Mouse (Mus musculus) liver, adult 2 months (tissue): ENCODE results near the gene Adgrd1. TPM values are rescaled to one million over a fixed set of nuclear protein-coding genes. Genes with fewer than 3 reads are reported as not detected.

Source experiments
- DNase-seq: peaks from one replicate; pipeline ENCODE4 v3.0.0-alpha.2; 2011; ENCODE audit warnings: low read depth, low spot score; ENCODE audit errors: extremely low read depth
- H3K27ac ChIP-seq: fragments of 200-500 bp; replicated peaks from 2 replicates; pipeline ENCODE4 v1.5.1; 2012; ENCODE audit warnings: low read depth, mild to moderate bottlenecking, control low read depth, inconsistent platforms, low read length; ENCODE audit not compliant: insufficient read depth
- H3K27me3 ChIP-seq: fragments of 200-500 bp; 2 replicates; pipeline ENCODE4 v1.6.1; 2012; ENCODE audit warnings: mild to moderate bottlenecking, moderate library complexity, low read length, inconsistent platforms; ENCODE audit not compliant: control insufficient read depth, insufficient read depth
- H3K36me3 ChIP-seq: fragments of 200-500 bp; 2 replicates; pipeline ENCODE4 v1.6.1; 2012; ENCODE audit warnings: low read length, inconsistent platforms; ENCODE audit not compliant: control insufficient read depth, insufficient read depth
- H3K4me1 ChIP-seq: fragments of 200-500 bp; 2 replicates; pipeline ENCODE4 v1.6.1; 2011; ENCODE audit warnings: low read length; ENCODE audit not compliant: control insufficient read depth, insufficient read depth
- H3K4me3 ChIP-seq: fragments of 200-500 bp; 2 replicates; pipeline ENCODE4 v1.5.1; 2011; ENCODE audit warnings: low read depth, mild to moderate bottlenecking, control low read depth, low read length, moderate library complexity; ENCODE audit not compliant: insufficient read depth
- H3K79me2 ChIP-seq: fragments of 200-500 bp; 2 replicates; pipeline ENCODE4 v1.6.1; 2012; ENCODE audit warnings: inconsistent platforms, mild to moderate bottlenecking, low read length, moderate library complexity; ENCODE audit not compliant: control insufficient read depth, insufficient read depth
- H3K9ac ChIP-seq: fragments of 200-500 bp; 2 replicates; pipeline ENCODE4 v1.6.1; 2012; ENCODE audit warnings: low read depth, mild to moderate bottlenecking, control low read depth, inconsistent platforms, low read length
- CTCF ChIP-seq: fragments of 200-500 bp; IDR thresholded peaks from 2 replicates; pipeline ENCODE4 v1.5.1; 2011; ENCODE audit warnings: low read depth, low read length, control low read depth
- POLR2A ChIP-seq: fragments of 200-500 bp; IDR thresholded peaks from 2 replicates; pipeline ENCODE4 v1.6.1; 2011; ENCODE audit warnings: low read length, control low read depth; ENCODE audit not compliant: insufficient read depth; ENCODE audit errors: extremely low read depth
- WGBS: fragments of 180-500 bp; shearing (Covaris S2); methylation state at CpG from one replicate; pipeline ENCODE4 v1.1.7; 2018; 5-methylcytosine and 5-hydroxymethylcytosine counted together
- polyA plus RNA-seq: library from polyadenylated mRNA; depleted of rRNA; stranded (reverse); fragments of >200 nt; gene quantifications from 2 replicates; pipeline ENCODE4 v1.2.3, GENCODE M21; 2012
- total RNA-seq: library from RNA; depleted of rRNA; stranded (reverse); fragments of >200 nt; gene quantifications from 2 replicates; pipeline ENCODE4 v1.2.3, GENCODE M21; 2014

Gene Adgrd1
- total and polyA plus RNA-seq, 2 experiments, result 0.18 to 0.66 TPM

DNA sequence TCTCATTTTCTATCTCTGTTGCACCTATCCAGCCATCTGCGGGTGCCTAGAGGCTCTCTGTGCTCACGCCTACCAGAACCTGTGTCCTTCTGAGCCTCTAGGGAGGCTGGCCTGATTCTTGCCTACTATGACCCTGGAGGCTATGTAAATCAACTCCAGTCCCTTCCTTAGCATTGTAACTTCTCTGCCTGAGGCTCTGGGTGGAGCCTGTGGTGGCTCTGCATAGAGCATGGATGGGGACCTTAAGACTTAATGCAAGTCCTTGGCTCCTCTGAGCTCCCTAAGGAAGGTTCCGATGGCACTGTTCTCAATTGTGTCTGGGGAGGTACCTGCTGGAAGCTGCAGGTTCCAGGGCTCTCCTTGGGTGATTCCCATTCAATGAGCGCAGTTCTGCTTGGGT, 136.8 kb downstream of the Adgrd1 start:
- no peaks in the 10 kb centered on the region for H3K79me2 ChIP-seq
- no peaks in the 10 kb centered on the region for H3K27me3 ChIP-seq
- WGBS, result 93% methylated on average over 4 of the region's 4 CpGs
- H3K36me3 ChIP-seq, result no peaks in the 10 kb centered on the region
- no peaks in the 10 kb centered on the region for H3K4me1 ChIP-seq
- no peak overlapping the region for H3K27ac ChIP-seq
- H3K4me3 ChIP-seq, result no peak overlapping the region
- no peak for DNase-seq
- no peak for TF ChIP-seq POLR2A
- TF ChIP-seq CTCF, result no peak
- no peak overlapping the region for H3K9ac ChIP-seq

DNA sequence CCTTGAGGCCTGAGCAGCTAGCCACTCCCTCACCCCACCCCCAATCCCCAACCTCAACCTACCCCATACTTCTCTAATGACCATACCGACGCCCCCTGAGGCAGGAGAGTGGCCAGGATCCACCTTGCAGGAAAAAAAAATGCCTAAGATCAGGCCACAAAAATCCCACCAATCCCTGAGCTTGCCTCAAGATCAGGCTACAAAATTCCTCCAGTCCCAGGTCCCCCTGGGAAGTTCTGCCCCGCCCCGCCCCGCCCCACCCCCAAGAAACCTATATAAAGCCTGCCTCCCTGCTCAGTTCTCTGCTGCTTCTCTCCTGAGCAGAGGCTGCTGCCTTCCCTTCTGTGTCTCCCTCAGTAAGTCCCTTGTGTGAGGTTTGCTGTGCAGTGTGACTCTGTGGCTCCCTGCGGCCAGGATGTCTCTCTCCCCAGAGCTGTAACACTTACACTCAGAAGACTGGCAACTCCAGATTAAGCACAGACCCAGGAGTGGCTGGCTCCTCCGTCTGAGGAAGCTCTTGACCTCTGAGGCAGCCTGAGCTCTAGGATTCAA, 137.4 kb downstream of the Adgrd1 start:
- no peaks in the 10 kb centered on the region for H3K79me2 ChIP-seq

DNA sequence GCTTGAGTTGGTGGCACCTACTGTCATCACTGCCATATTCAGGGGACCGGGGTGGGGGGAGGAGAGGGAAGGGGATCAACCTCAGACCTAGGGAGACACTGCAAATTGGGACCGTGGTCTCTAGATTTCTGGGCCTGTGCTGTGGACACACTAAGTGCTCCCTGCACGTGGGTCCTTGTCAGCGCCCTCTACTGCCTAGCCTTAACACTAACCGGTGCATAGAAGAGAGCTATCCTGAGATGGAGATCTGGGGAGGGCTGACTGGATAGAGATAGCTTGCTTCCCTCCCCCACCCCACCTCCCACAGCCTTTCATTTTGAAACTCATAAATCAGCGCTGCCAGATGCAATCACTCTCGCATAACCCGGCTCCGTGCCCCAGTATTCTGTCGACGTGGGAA, 139.8 kb downstream of the Adgrd1 start:
- Histone ChIP-seq H3K27me3 (no peaks in the 10 kb centered on the region), H3K4me1 (no peaks in the 10 kb centered on the region), H3K4me3 (no peak overlapping the region), H3K36me3 (no peaks in the 10 kb centered on the region), H3K27ac (no peak overlapping the region), H3K9ac (no peak overlapping the region), H3K79me2 (no peaks in the 10 kb centered on the region)
- DNase-seq, result no peak
- TF ChIP-seq CTCF, result no peak
- no peak for TF ChIP-seq POLR2A
- WGBS, result 79% methylated on average over 11 of the region's 11 CpGs

More for the DNA sequence above, 137.4 kb downstream of the Adgrd1 start:
- no peaks in the 10 kb centered on the region for H3K4me1 ChIP-seq
- no peaks in the 10 kb centered on the region for H3K36me3 ChIP-seq
- no peak for TF ChIP-seq CTCF
- TF ChIP-seq POLR2A, result no peak
- no peak for DNase-seq
- no peak overlapping the region for H3K4me3 ChIP-seq
- no peak overlapping the region for H3K27ac ChIP-seq
- no peaks in the 10 kb centered on the region for H3K27me3 ChIP-seq
- no peak overlapping the region for H3K9ac ChIP-seq
- 72% methylated on average over 7 of the region's 7 CpGs for WGBS

DNA sequence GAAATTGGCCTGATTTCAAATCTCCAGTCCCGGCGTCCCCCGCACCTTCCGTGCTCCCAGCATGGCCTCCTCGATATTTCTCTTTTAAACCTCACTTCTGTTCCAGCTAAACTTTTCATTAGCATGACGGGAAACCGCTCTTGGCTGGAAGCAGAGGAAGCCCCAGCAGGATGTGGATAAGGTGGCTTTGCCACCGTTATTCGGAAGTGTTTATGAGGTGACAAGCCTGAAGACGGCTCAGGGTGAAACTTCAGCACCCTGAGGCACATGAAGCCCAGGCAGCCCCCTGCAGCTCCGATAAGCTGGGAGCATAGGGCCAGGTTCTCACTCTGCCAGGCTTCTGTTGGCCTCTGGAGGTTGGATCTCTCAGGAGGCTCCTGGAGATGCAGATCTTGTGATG, 145.3 kb downstream of the Adgrd1 start:
- Histone ChIP-seq H3K36me3 (no peaks in the 10 kb centered on the region), H3K9ac (no peak overlapping the region), H3K27me3 (no peaks in the 10 kb centered on the region), H3K4me3 (no peak overlapping the region), H3K27ac (no peak overlapping the region), H3K4me1 (no peaks in the 10 kb centered on the region), H3K79me2 (no peaks in the 10 kb centered on the region)
- DNase-seq, result no peak
- WGBS, result 76% methylated on average over 11 of the region's 11 CpGs
- TF ChIP-seq CTCF (no peak), POLR2A (no peak)

DNA sequence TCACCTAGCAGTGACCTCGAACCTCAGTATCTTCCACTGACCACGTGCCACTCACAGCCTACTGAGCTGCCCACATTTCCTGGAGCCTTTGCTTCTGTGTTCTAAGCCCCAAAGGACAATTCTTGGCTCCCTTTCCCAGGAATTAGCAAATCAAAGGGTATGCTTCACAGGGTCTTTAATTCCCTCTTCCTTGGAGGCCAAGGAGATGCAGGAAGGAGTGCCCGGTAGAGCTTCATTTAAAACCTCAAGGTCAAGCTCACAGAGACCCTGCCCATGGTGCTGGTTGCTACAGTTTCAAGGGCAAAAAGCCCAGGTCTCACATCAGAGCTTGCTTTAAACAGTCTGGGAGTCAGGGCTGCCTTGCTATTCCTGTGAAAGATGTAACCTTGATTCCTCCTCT, 145.7 kb downstream of the Adgrd1 start:
- no peak overlapping the region for H3K27ac ChIP-seq
- WGBS, result 53% methylated on average over 3 of the region's 3 CpGs
- no peaks in the 10 kb centered on the region for H3K36me3 ChIP-seq
- no peak overlapping the region for H3K9ac ChIP-seq
- no peaks in the 10 kb centered on the region for H3K27me3 ChIP-seq
- no peak for DNase-seq
- TF ChIP-seq POLR2A, result no peak
- no peak for TF ChIP-seq CTCF
- no peaks in the 10 kb centered on the region for H3K4me1 ChIP-seq
- no peak overlapping the region for H3K4me3 ChIP-seq
- no peaks in the 10 kb centered on the region for H3K79me2 ChIP-seq

DNA sequence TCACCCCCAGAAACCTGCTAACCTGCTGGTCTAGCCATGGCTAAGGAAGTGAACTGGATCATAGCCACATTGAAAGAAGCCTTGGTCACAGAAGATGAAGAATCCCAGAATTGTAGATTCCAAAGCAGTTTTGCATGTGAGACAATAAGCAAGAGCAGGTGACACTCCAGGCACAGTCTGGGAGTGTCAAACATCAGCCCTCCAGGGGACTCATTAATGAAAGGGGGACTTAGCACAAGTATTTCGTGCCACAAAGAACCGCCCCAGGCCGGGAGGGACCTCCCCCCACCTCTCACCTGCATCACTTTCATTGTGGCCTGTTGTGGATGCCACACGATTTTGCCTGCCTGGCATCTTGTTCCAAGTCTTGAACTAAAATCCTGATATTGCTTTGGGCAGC, 146.6 kb downstream of the Adgrd1 start:
- no peak overlapping the region for H3K4me3 ChIP-seq
- WGBS, result 72% methylated on average over 4 of the region's 4 CpGs
- H3K9ac ChIP-seq, result no peak overlapping the region
- H3K79me2 ChIP-seq, result no peaks in the 10 kb centered on the region
- no peaks in the 10 kb centered on the region for H3K27me3 ChIP-seq
- no peaks in the 10 kb centered on the region for H3K4me1 ChIP-seq
- DNase-seq, result no peak
- TF ChIP-seq CTCF, result no peak
- TF ChIP-seq POLR2A, result no peak
- no peaks in the 10 kb centered on the region for H3K36me3 ChIP-seq
- no peak overlapping the region for H3K27ac ChIP-seq
